Mouse (Mus musculus) forebrain, postnatal 0 days (tissue): ENCODE measurements at regions not wholly inside any gene's neighbourhood (a gene's known extent, or its start where the extent isn't known, plus 50 kb on each side); places are given as distances from the start of the nearest gene placed in this dataset.

ENCODE experiments used
- ATAC-seq: fragments of 200-750 bp; cut with Nextera tagmentation; 2 replicates; pipeline ENCODE4 v1.8.0; 2017; ENCODE audit warnings: mild to moderate bottlenecking, moderate library complexity
- DNase-seq: peaks from one replicate; pipeline ENCODE4 v3.0.0-alpha.2; 2015
- H3K27ac ChIP-seq: fragments of 300-500 bp; sonication (generic); 2 replicates; pipeline ENCODE4 v1.5.1; 2014; ENCODE audit warnings: low read depth, mild to moderate bottlenecking, antibody characterized with exemption, low read length, moderate library complexity, mixed read lengths
- H3K27me3 ChIP-seq: fragments of 300-500 bp; sonication (generic); 2 replicates; pipeline ENCODE4 v1.6.1; 2014; ENCODE audit warnings: mild to moderate bottlenecking, low read length, mixed read lengths; ENCODE audit not compliant: insufficient read depth
- H3K36me3 ChIP-seq: fragments of 300-500 bp; sonication (generic); 2 replicates; pipeline ENCODE4 v1.6.1; 2014; ENCODE audit warnings: mild to moderate bottlenecking, moderate library complexity; ENCODE audit not compliant: insufficient read depth
- H3K4me1 ChIP-seq: fragments of 300-500 bp; sonication (generic); 2 replicates; pipeline ENCODE4 v1.6.1; 2014; ENCODE audit warnings: antibody characterized with exemption; ENCODE audit not compliant: insufficient read depth
- H3K4me2 ChIP-seq: fragments of 300-500 bp; sonication (generic); 2 replicates; pipeline ENCODE4 v1.6.1; 2014; ENCODE audit warnings: low read depth, mild to moderate bottlenecking, moderate library complexity
- H3K4me3 ChIP-seq: fragments of 300-500 bp; sonication (generic); 2 replicates; pipeline ENCODE4 v1.5.1; 2014; ENCODE audit warnings: low read depth, low read length, mixed read lengths
- H3K9ac ChIP-seq: fragments of 300-500 bp; sonication (generic); 2 replicates; pipeline ENCODE4 v1.6.1; 2014; ENCODE audit warnings: mild to moderate bottlenecking
- H3K9me3 ChIP-seq: fragments of 300-500 bp; sonication (generic); 2 replicates; pipeline ENCODE4 v1.6.1; 2016; ENCODE audit warnings: low read length
- CTCF ChIP-seq: sonication (generic); IDR thresholded peaks from 2 replicates; pipeline ENCODE4 v1.5.1; 2016; ENCODE audit warnings: antibody characterized with exemption, control low read depth, low read depth
- WGBS: fragments of 180-500 bp; shearing (Covaris S2); extraction: QIAGEN DNeasy Blood & Tissue Kit; methylation state at CpG from one replicate; pipeline ENCODE4 v1.1.7; 2014; 5-methylcytosine and 5-hydroxymethylcytosine counted together

- Histone ChIP-seq H3K36me3 (no peaks in the 10 kb centered on the region), H3K4me2 (no peak overlapping the region), H3K27ac (no peak overlapping the region), H3K4me1 (no peaks in the 10 kb centered on the region; the same call in 1 of the 2 replicates), H3K9me3 (no peaks in the 10 kb centered on the region), H3K27me3 (no peaks in the 10 kb centered on the region), H3K9ac (no peak overlapping the region), H3K4me3 (no peak overlapping the region)
- TF ChIP-seq CTCF, result no peak
- ATAC-seq, result no peak
- 83% methylated on average over 12 of the region's 12 CpGs for whole genome bisulfite sequencing
- no peak for DNase-seq
Observed at GRCm38 (mm10) chr15:61154166-61154565, 231.4 kb upstream of the A1bg start.

- no peak for TF ChIP-seq CTCF
- Histone ChIP-seq H3K4me3 (no peak overlapping the region), H3K4me1 (no peaks in the 10 kb centered on the region), H3K9me3 (no peaks in the 10 kb centered on the region), H3K27me3 (no peaks in the 10 kb centered on the region), H3K9ac (no peak overlapping the region), H3K4me2 (no peak overlapping the region), H3K27ac (no peak overlapping the region), H3K36me3 (no peaks in the 10 kb centered on the region)
- no peak for ATAC-seq
- WGBS, result 30% methylated on average over 3 of the region's 3 CpGs
- DNase-seq, result no peak
Observed at GRCm38 (mm10) chr15:61142851-61143250, 220.0 kb upstream of the A1bg start.

GRCm38 (mm10) chr15:61139151-61139550 is 216.3 kb upstream of the A1bg start:
- no peak for TF ChIP-seq CTCF

GRCm38 (mm10) chr15:61136781-61137180 is 214.0 kb upstream of the A1bg start:
- Histone ChIP-seq H3K9ac (no peak overlapping the region), H3K27ac (no peak overlapping the region), H3K4me3 (no peak overlapping the region), H3K27me3 (no peaks in the 10 kb centered on the region), H3K9me3 (no peaks in the 10 kb centered on the region), H3K4me1 (no peaks in the 10 kb centered on the region), H3K36me3 (no peaks in the 10 kb centered on the region), H3K4me2 (no peak overlapping the region)
- no peak for DNase-seq
- ATAC-seq, result no peak
- TF ChIP-seq CTCF, result no peak
- WGBS, result 39% methylated on average over 2 of the region's 2 CpGs

More at GRCm38 (mm10) chr15:61139151-61139550, 216.3 kb upstream of the A1bg start:
- Histone ChIP-seq H3K36me3 (no peaks in the 10 kb centered on the region), H3K4me2 (no peak overlapping the region), H3K9ac (no peak overlapping the region), H3K4me3 (no peak overlapping the region), H3K27ac (no peak overlapping the region), H3K4me1 (no peaks in the 10 kb centered on the region), H3K9me3 (no peaks in the 10 kb centered on the region), H3K27me3 (no peaks in the 10 kb centered on the region)
- ATAC-seq (no peak), DNase-seq (no peak)
- WGBS, result 64% methylated on average over 5 of the region's 5 CpGs

GRCm38 (mm10) chr15:61133316-61133715 is 210.5 kb upstream of the A1bg start:
- Histone ChIP-seq H3K27ac (no peak overlapping the region), H3K4me1 (no peaks in the 10 kb centered on the region), H3K9ac (no peak overlapping the region), H3K4me3 (no peak overlapping the region), H3K27me3 (no peaks in the 10 kb centered on the region), H3K4me2 (no peak overlapping the region), H3K36me3 (no peaks in the 10 kb centered on the region), H3K9me3 (no peaks in the 10 kb centered on the region)
- TF ChIP-seq CTCF, result no peak
- WGBS, result 69% methylated on average over 1 of the region's 1 CpGs
- no peak for ATAC-seq
- no peak for DNase-seq

- Histone ChIP-seq H3K9me3 (no peaks in the 10 kb centered on the region), H3K9ac (no peak overlapping the region), H3K27ac (no peak overlapping the region), H3K27me3 (no peaks in the 10 kb centered on the region), H3K4me2 (no peak overlapping the region), H3K4me3 (no peak overlapping the region), H3K36me3 (no peaks in the 10 kb centered on the region), H3K4me1 (no peaks in the 10 kb centered on the region)
- no peak for TF ChIP-seq CTCF
- DNase-seq (no peak), ATAC-seq (no peak)
- 76% methylated on average over 2 of the region's 2 CpGs for WGBS
Observed at GRCm38 (mm10) chr15:61127971-61128370, 205.2 kb upstream of the A1bg start.

GRCm38 (mm10) chr15:61127130-61127529 is 204.3 kb upstream of the A1bg start:
- TF ChIP-seq CTCF, result no peak
- no peak for ATAC-seq
- Histone ChIP-seq H3K9me3 (no peaks in the 10 kb centered on the region), H3K27me3 (no peaks in the 10 kb centered on the region), H3K4me2 (no peak overlapping the region), H3K36me3 (no peaks in the 10 kb centered on the region), H3K27ac (no peak overlapping the region), H3K4me3 (no peak overlapping the region), H3K9ac (no peak overlapping the region), H3K4me1 (no peaks in the 10 kb centered on the region)
- DNase-seq, result no peak

GRCm38 (mm10) chr15:61116912-61117311 is 194.1 kb upstream of the A1bg start:
- ATAC-seq (no peak), DNase-seq (no peak)
- no peak overlapping the region for H3K4me2 ChIP-seq
- no peak overlapping the region for H3K9ac ChIP-seq
- H3K4me3 ChIP-seq, result no peak overlapping the region
- no peaks in the 10 kb centered on the region for H3K27me3 ChIP-seq
- TF ChIP-seq CTCF, result no peak
- H3K36me3 ChIP-seq, result no peaks in the 10 kb centered on the region
- WGBS, result 64% methylated on average over 1 of the region's 1 CpGs
- H3K4me1 ChIP-seq, result no peaks in the 10 kb centered on the region
- no peak overlapping the region for H3K27ac ChIP-seq
- no peaks in the 10 kb centered on the region for H3K9me3 ChIP-seq
